Mouse (Mus musculus) CD8-positive naive resting alpha-beta T cell, adult 57 days (primary cell): ENCODE measurements around the gene Mif. TPM values are rescaled to one million over a fixed set of nuclear protein-coding genes. Genes with fewer than 3 reads are reported as not detected.

Experiments
- total RNA-seq: library from RNA; stranded (reverse); gene quantifications from one replicate; pipeline ENCODE4 v1.2.4, GENCODE M21; 2023

Mif gene
- total RNA-seq, result 289 TPM

GRCm38 (mm10) chr10:75859786-75860470, at the start of gene Mif:
Gene Mif (minus strand): TSS chr10:75860240.

GRCm38 (mm10) chr10:75893089-75893750, 33.2 kb upstream of the Mif start, which contains the start of gene Derl3:
Gene Derl3 (plus strand): TSS chr10:75893413.

GRCm38 (mm10) chr10:75837248-75837759, 22.7 kb downstream of the Mif start, which contains the start of gene Gstt2:
Gene Gstt2 (minus strand): TSS chr10:75837424.

GRCm38 (mm10) chr10:75822443-75822842, 37.6 kb downstream of the Mif start, which contains the start of gene Gstt4:
Gene Gstt4 (minus strand): TSS chr10:75822543.

Other genes with a start within 250 kb of the Mif start
- gene Susd2, start 216.2 kb downstream of the Mif start, total RNA-seq, result 4.2 TPM
- 129 TPM for gene Cabin1, start 95.9 kb downstream of the Mif start, total RNA-seq
- gene Ddt, start 86.8 kb downstream of the Mif start, total RNA-seq, result 28.8 TPM
- not detected for gene Gm20441, start 79.3 kb downstream of the Mif start, total RNA-seq
- 4.0 TPM for gene Gstt3, start 78.8 kb downstream of the Mif start, total RNA-seq
- gene Gstt1, start 61.7 kb downstream of the Mif start, total RNA-seq, result not detected
- gene Gstt4, start 37.7 kb downstream of the Mif start, total RNA-seq, result not detected
- 41.2 TPM for gene Gstt2, start 22.8 kb downstream of the Mif start, total RNA-seq
- 3.4 TPM for gene Derl3, start 33.2 kb upstream of the Mif start, total RNA-seq
- 54.4 TPM for gene Smarcb1, start 61.4 kb upstream of the Mif start, total RNA-seq
- 22.5 TPM for gene Chchd10, start 72.9 kb upstream of the Mif start, total RNA-seq
- gene Mmp11, start 76.3 kb upstream of the Mif start, total RNA-seq, result 2.2 TPM
- not detected for gene Gm867, start 80.4 kb upstream of the Mif start, total RNA-seq
- 11.1 TPM for gene Vpreb3, start 82.8 kb upstream of the Mif start, total RNA-seq
- 0.95 TPM for gene Gm5134, start 94.3 kb upstream of the Mif start, total RNA-seq
- gene Zfp280b, start 172.4 kb upstream of the Mif start, total RNA-seq, result 18.5 TPM